Mouse (Mus musculus) CH12.LX (cell line): ENCODE results near the gene Apopt1.

Source experiments
- POLR2A ChIP-seq: IDR thresholded peaks from 2 replicates; pipeline ENCODE4 v1.6.1; 2011; ENCODE audit warnings: low read depth, mild to moderate bottlenecking, improper control_type of control experiment, low read length
- RAD21 ChIP-seq: IDR thresholded peaks from 2 replicates; pipeline ENCODE4 v1.6.1; 2011; ENCODE audit warnings: low read depth, mild to moderate bottlenecking, low read length, improper control_type of control experiment, moderate library complexity
- TBP ChIP-seq: conservative IDR thresholded peaks from 2 replicates; pipeline ENCODE4 v1.6.1; 2011; ENCODE audit warnings: low read depth, low read length, improper control_type of control experiment

DNA sequence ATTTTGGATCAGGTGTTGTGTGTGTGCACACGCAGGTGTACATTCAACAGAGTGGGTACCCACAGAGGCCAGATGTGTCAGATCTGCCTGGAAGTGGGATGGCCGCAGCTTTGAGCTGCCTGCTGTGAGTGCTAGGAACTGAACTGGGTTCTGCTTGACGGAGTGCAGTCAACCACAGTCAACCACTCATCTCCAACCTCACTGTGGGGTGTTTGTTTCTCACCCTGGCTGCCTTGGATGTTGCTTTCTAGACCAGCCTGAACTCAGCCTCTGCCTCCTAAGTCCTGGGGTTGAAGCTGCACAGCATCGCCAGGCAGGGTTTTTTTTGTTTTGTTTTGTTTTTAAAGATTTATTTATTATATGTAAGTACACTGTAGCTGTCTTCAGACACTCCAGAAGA, 7.2 kb downstream of the Apopt1 start:
- TF ChIP-seq RAD21, result no peak
- TF ChIP-seq POLR2A, result no peak
- TF ChIP-seq TBP, result no peak
